Mouse (Mus musculus) WW6 (cell line): ENCODE measurements around the gene Gm13757.
"Not testable (repeated sequence)": the region's sequence is repeated elsewhere in the genome, so short reads cannot be mapped to it uniquely, and the experiment has no call there.

Experiments
- DNase-seq: peaks from one replicate; pipeline ENCODE4 v3.0.0-alpha.2; 2013; ENCODE audit warnings: low read depth, low spot score

The Gm13757 gene

GRCm38 (mm10) chr2:88449031-88449430 is at the start of gene Gm13757:
Gene Gm13757, minus strand, starts transcription at chr2:88449131.
- DNase-seq = no peak

- DNase-seq = no peak
Observed at GRCm38 (mm10) chr2:88493020-88493419, 44.1 kb upstream of the Gm13757 start, which contains the start of gene Olfr1185-ps1. Gene Olfr1185-ps1, plus strand, starts transcription at chr2:88493320.

- DNase-seq = no peak
Observed at GRCm38 (mm10) chr2:88483298-88483697, 34.4 kb upstream of the Gm13757 start, which contains the start of gene Olfr1184. Gene Olfr1184, plus strand, starts transcription at chr2:88483598.

- not testable (repeated sequence) for DNase-seq
Observed at GRCm38 (mm10) chr2:88454567-88454966, 5.6 kb upstream of the Gm13757 start, which contains the start of gene Olfr1183. Gene Olfr1183, plus strand, starts transcription at chr2:88454867.

- no peak for DNase-seq
Observed at GRCm38 (mm10) chr2:88426071-88426470, 22.9 kb downstream of the Gm13757 start, which contains the start of gene Olfr1181. Gene Olfr1181, minus strand, starts transcription at chr2:88426171.

GRCm38 (mm10) chr2:88419051-88419450 is 29.9 kb downstream of the Gm13757 start, which contains the start of gene Olfr1180:
Gene Olfr1180, minus strand, starts transcription at chr2:88419151.
- no peak for DNase-seq

GRCm38 (mm10) chr2:88406353-88406752 is 42.6 kb downstream of the Gm13757 start, which contains the start of gene Olfr1179:
Gene Olfr1179, minus strand, starts transcription at chr2:88406453.
- DNase-seq = no peak
